Mouse (Mus musculus) neural tube, embryonic 12.5 days (tissue): ENCODE measurements around the gene Pphln1. TPM values are rescaled to one million over a fixed set of nuclear protein-coding genes. Genes with fewer than 3 reads are reported as not detected.

Experiments used
- ATAC-seq: fragments of 200-750 bp; cut with Nextera tagmentation; 2 replicates; pipeline ENCODE4 v1.8.0; 2017; ENCODE audit warnings: low read depth, mild to moderate bottlenecking, moderate TSS enrichment, moderate library complexity; ENCODE audit not compliant: low FRiP score
- H3K27ac ChIP-seq: fragments of 300-500 bp; sonication (generic); 2 replicates; pipeline ENCODE4 v1.5.1; 2016
- H3K27me3 ChIP-seq: fragments of 300-500 bp; sonication (generic); replicated peaks from 2 replicates; pipeline ENCODE4 v1.6.1; 2016; ENCODE audit warnings: mild to moderate bottlenecking
- H3K36me3 ChIP-seq: fragments of 300-500 bp; sonication (generic); 2 replicates; pipeline ENCODE4 v1.6.1; 2016; ENCODE audit warnings: mild to moderate bottlenecking
- H3K4me1 ChIP-seq: fragments of 300-500 bp; sonication (generic); 2 replicates; pipeline ENCODE4 v1.6.1; 2016
- H3K4me2 ChIP-seq: fragments of 300-500 bp; sonication (generic); replicated peaks from 2 replicates; pipeline ENCODE4 v1.6.1; 2016; ENCODE audit warnings: mild to moderate bottlenecking
- H3K4me3 ChIP-seq: fragments of 300-500 bp; sonication (generic); 2 replicates; pipeline ENCODE4 v1.5.1; 2016
- H3K9ac ChIP-seq: fragments of 300-500 bp; sonication (generic); 2 replicates; pipeline ENCODE4 v1.6.1; 2016; ENCODE audit warnings: mild to moderate bottlenecking
- H3K9me3 ChIP-seq: fragments of 300-500 bp; sonication (generic); 2 replicates; pipeline ENCODE4 v1.6.1; 2016; ENCODE audit warnings: mild to moderate bottlenecking
- WGBS: fragments of 180-500 bp; shearing (Covaris S2); methylation state at CpG from one replicate; pipeline ENCODE4 v1.1.7; 2016; 5-methylcytosine and 5-hydroxymethylcytosine counted together
- polyA plus RNA-seq: library from polyadenylated mRNA; unstranded; fragments of >200 nt; fragmentation: Nextera tagmentation; extraction: Ambion mirVana; gene quantifications from 2 replicates; pipeline ENCODE4 v1.2.1, GENCODE M21; 2016

Gene Pphln1
- polyA plus RNA-seq, 1 experiment from 2014 or later: 68.1 TPM

GRCm38 (mm10) chr15:93512437-93512836, 114.3 kb downstream of the Pphln1 start:
- H3K4me3 ChIP-seq: no peak overlapping the region
- peaks cover 19% of the 10 kb centered on the region for H3K4me1 ChIP-seq
- H3K27me3 ChIP-seq: peaks cover 6% of the 10 kb centered on the region; the same call in 1 of the 2 replicates
- whole genome bisulfite sequencing: 24% methylated on average over 9 of the region's 9 CpGs
- no peak overlapping the region for H3K27ac ChIP-seq
- no peak for ATAC-seq
- H3K9ac ChIP-seq: no peak overlapping the region
- H3K4me2 ChIP-seq: no peak overlapping the region
- peaks cover 16% of the 10 kb centered on the region for H3K36me3 ChIP-seq
- H3K9me3 ChIP-seq: no peaks in the 10 kb centered on the region

DNA sequence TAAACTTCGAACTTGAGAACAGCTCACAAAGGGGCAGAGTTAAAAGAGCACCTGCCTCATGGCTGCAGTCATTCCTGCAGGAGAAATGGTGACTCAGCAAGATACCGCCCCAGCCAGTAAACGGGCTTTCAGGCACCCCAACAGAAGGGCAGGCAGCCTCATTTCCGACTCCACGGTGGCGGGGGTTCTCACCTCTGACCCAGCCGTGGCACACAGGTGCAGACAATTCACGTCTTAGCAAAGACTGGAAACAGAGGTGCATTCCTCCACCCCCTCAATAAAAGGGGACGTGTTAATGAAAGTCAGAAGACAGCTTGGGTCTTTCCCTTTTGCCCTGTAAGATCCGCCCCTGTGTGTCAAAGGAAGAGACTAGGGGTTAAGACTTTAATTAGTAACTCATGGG, 115.8 kb downstream of the Pphln1 start:
- peaks cover 8% of the 10 kb centered on the region; the same call in 1 of the 2 replicates for H3K27me3 ChIP-seq
- H3K4me2 ChIP-seq: 0 out of 2 replicates have a peak overlapping the region, but pooled peaks have one; percentile 20

GRCm38 (mm10) chr15:93515316-93515715, 117.2 kb downstream of the Pphln1 start:
- Histone ChIP-seq H3K27me3 (peaks cover 8% of the 10 kb centered on the region; the same call in 1 of the 2 replicates), H3K4me1 (peaks cover 37% of the 10 kb centered on the region), H3K4me2 (no peak overlapping the region), H3K9ac (no peak overlapping the region), H3K36me3 (no peaks in the 10 kb centered on the region), H3K9me3 (no peaks in the 10 kb centered on the region), H3K27ac (no peak overlapping the region), H3K4me3 (no peak overlapping the region)
- WGBS: 49% methylated on average over 9 of the region's 9 CpGs
- no peak for ATAC-seq

More for the DNA sequence above, 115.8 kb downstream of the Pphln1 start:
- Histone ChIP-seq H3K4me1 (peaks cover 31% of the 10 kb centered on the region), H3K9ac (no peak overlapping the region), H3K9me3 (no peaks in the 10 kb centered on the region), H3K4me3 (no peak overlapping the region), H3K36me3 (peaks cover 3% of the 10 kb centered on the region), H3K27ac (no peak overlapping the region)
- WGBS: 3% methylated on average over 10 of the region's 10 CpGs
- no peak for ATAC-seq

DNA sequence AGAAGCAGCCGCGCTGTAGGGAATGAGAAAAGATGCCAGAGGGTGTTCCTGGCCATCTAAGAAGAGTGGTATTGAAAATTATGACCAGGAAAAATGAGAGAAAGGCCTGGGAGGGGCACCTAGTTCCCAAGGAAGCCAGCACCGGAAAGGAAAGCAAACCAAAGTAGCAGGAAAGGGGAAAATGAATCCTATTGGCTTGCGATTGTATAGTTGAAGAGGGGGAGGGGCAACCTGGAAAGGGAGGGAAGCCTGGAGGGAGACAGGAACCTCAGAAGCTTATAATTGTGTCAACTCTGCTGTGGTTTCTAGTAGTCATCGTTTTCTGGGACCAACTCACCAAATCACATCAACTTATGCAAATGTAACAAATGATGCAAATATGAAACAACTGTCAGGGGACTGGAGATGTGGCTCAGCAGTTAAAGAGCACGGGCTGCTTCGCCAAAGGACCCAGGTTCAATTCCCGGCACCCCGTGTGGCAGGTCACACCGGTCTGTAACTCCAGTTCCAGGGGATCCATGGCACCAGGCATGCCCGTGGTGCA, 118.9 kb downstream of the Pphln1 start:
- Histone ChIP-seq H3K27ac (no peak overlapping the region), H3K9me3 (no peaks in the 10 kb centered on the region), H3K9ac (no peak overlapping the region), H3K4me1 (peaks cover 29% of the 10 kb centered on the region), H3K4me3 (no peak overlapping the region), H3K4me2 (peak overlapping the region; percentile 99; the same call in 1 of the 2 replicates), H3K27me3 (peaks cover 18% of the 10 kb centered on the region; the same call in 1 of the 2 replicates), H3K36me3 (no peaks in the 10 kb centered on the region)
- WGBS: 73% methylated on average over 11 of the region's 11 CpGs
- no peak for ATAC-seq

- 2% methylated on average over 23 of the region's 23 CpGs for WGBS
- peaks cover 27% of the 10 kb centered on the region for H3K4me1 ChIP-seq
- H3K27me3 ChIP-seq: peaks cover 23% of the 10 kb centered on the region; the same call in 1 of the 2 replicates
- no peak overlapping the region for H3K27ac ChIP-seq
- H3K4me3 ChIP-seq: peak overlapping the region; percentile 80
- no peaks in the 10 kb centered on the region for H3K36me3 ChIP-seq
- H3K9me3 ChIP-seq: no peaks in the 10 kb centered on the region
- peak overlapping the region; percentile 53; the same call in 1 of the 2 replicates for H3K9ac ChIP-seq
- H3K4me2 ChIP-seq: peak overlapping the region; percentile 99
- no peak for ATAC-seq
Measured at GRCm38 (mm10) chr15:93518143-93518902, 120.2 kb downstream of the Pphln1 start.

GRCm38 (mm10) chr15:93518941-93519835, 121.0 kb downstream of the Pphln1 start:
- no peaks in the 10 kb centered on the region for H3K36me3 ChIP-seq
- peak overlapping the region; percentile 99 for H3K4me2 ChIP-seq
- WGBS: under 1% methylated on average over 83 of the region's 85 CpGs
- peak; percentile 89 for ATAC-seq
- peak overlapping the region; percentile 80 for H3K4me3 ChIP-seq
- H3K9me3 ChIP-seq: no peaks in the 10 kb centered on the region
- H3K27me3 ChIP-seq: peaks cover 23% of the 10 kb centered on the region; the same call in 1 of the 2 replicates
- H3K9ac ChIP-seq: peak overlapping the region; percentile 53
- H3K4me1 ChIP-seq: peaks cover 23% of the 10 kb centered on the region
- H3K27ac ChIP-seq: no peak overlapping the region

DNA sequence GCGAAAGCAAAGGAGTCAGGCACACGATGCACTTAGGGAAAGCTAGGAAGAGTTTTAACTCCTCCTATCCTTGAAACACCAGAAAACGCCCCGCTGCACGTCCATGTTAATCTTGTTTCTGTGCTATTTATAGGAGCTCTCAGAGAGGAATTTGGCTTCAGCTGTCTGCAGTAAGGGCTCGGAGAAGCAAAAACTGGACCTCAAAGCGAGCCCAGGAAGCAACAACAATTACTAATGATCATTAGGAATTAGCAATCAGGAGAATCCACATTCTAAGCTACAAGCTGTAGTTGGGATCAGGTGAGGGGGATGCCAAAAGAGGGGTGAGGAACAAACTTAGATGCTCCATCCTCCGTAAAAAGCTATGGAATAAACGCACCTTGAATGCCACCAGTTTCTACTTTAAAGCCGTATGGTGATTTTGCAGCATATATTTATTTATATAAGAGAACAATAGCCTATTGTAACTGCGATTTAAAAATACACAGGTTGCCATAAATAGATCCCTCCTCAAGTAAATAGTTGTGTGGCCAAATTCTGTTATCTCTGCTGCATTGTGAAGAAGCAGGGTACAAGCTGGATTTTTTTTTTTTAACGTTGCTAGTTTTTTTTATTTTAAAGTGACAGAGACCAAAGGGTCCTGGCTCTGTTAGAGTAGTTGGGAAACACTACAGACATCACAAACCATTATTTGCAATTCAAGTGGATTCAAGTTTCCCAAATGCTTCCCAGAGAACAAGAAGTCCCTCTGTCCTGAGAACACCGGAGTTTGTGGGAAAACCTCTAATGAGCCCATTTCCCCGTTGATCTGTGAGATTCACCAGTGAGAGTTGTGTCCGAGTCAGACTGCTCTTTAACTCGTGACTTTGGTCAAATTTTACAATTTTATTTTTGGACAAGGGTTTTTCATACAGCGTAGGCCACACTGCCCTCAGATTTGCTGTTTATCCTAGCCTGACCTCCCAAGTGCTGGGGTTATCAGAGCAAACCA, 122.0 kb downstream of the Pphln1 start:
- H3K4me3 ChIP-seq: peak overlapping the region; percentile 80; the same call in 1 of the 2 replicates
- no peak overlapping the region for H3K27ac ChIP-seq
- no peaks in the 10 kb centered on the region for H3K9me3 ChIP-seq
- no peak for ATAC-seq
- H3K36me3 ChIP-seq: no peaks in the 10 kb centered on the region
- 8% methylated on average over 17 of the region's 17 CpGs for WGBS
- peaks cover 23% of the 10 kb centered on the region for H3K4me1 ChIP-seq
- H3K4me2 ChIP-seq: peak overlapping the region; percentile 99
- H3K27me3 ChIP-seq: peaks cover 23% of the 10 kb centered on the region; the same call in 1 of the 2 replicates
- H3K9ac ChIP-seq: no peak overlapping the region; the same call in 1 of the 2 replicates

GRCm38 (mm10) chr15:93521088-93521786, 123.1 kb downstream of the Pphln1 start:
- Histone ChIP-seq H3K4me1 (peaks cover 23% of the 10 kb centered on the region), H3K4me2 (no peak overlapping the region), H3K27ac (no peak overlapping the region), H3K36me3 (no peaks in the 10 kb centered on the region), H3K9ac (no peak overlapping the region), H3K9me3 (no peaks in the 10 kb centered on the region), H3K27me3 (peaks cover 20% of the 10 kb centered on the region; the same call in 1 of the 2 replicates), H3K4me3 (no peak overlapping the region)
- 23% methylated on average over 11 of the region's 11 CpGs for WGBS
- no peak for ATAC-seq

GRCm38 (mm10) chr15:93521787-93522180, 123.6 kb downstream of the Pphln1 start:
- Histone ChIP-seq H3K27me3 (peaks cover 20% of the 10 kb centered on the region; the same call in 1 of the 2 replicates), H3K4me3 (no peak overlapping the region), H3K36me3 (no peaks in the 10 kb centered on the region), H3K4me2 (no peak overlapping the region), H3K27ac (no peak overlapping the region), H3K9me3 (no peaks in the 10 kb centered on the region), H3K4me1 (peaks cover 23% of the 10 kb centered on the region), H3K9ac (no peak overlapping the region)
- ATAC-seq: no peak
- 42% methylated on average over 3 of the region's 3 CpGs for WGBS

- H3K27ac ChIP-seq: no peak overlapping the region
- no peaks in the 10 kb centered on the region for H3K36me3 ChIP-seq
- H3K9ac ChIP-seq: no peak overlapping the region
- peaks cover 9% of the 10 kb centered on the region for H3K4me1 ChIP-seq
- peaks cover 16% of the 10 kb centered on the region; the same call in 1 of the 2 replicates for H3K27me3 ChIP-seq
- no peaks in the 10 kb centered on the region for H3K9me3 ChIP-seq
- no peak overlapping the region for H3K4me3 ChIP-seq
- ATAC-seq: no peak
- WGBS: 94% methylated on average over 5 of the region's 5 CpGs
- H3K4me2 ChIP-seq: no peak overlapping the region
Measured at GRCm38 (mm10) chr15:93525305-93525917, 127.3 kb downstream of the Pphln1 start.
